Mouse (Mus musculus) heart, adult 2 months (tissue): Measurements from ENCODE around the gene Ovol1.

ENCODE experiments used
- CTCF ChIP-seq: fragments of 200-600 bp; IDR thresholded peaks from 2 replicates; pipeline ENCODE4 v1.8.1; 2022; ENCODE audit warnings: antibody characterized with exemption, mild to moderate bottlenecking, moderate library complexity
- POLR2A ChIP-seq: fragments of 200-500 bp; IDR thresholded peaks from 2 replicates; pipeline ENCODE4 v1.6.1; 2011; ENCODE audit warnings: mild to moderate bottlenecking, low read depth, low read length, control low read depth; ENCODE audit not compliant: insufficient read depth

GRCm38 (mm10) chr19:5569521-5569920 is 9.1 kb upstream of the Ovol1 start:
- no peak for TF ChIP-seq CTCF
- no peak for TF ChIP-seq POLR2A
